Mouse (Mus musculus): ENCODE data around the gene Nufip2.
"Not testable (repeated sequence)": the region's sequence is repeated elsewhere in the genome, so short reads cannot be mapped to it uniquely, and the experiment has no call there.

Gene Nufip2

DNA sequence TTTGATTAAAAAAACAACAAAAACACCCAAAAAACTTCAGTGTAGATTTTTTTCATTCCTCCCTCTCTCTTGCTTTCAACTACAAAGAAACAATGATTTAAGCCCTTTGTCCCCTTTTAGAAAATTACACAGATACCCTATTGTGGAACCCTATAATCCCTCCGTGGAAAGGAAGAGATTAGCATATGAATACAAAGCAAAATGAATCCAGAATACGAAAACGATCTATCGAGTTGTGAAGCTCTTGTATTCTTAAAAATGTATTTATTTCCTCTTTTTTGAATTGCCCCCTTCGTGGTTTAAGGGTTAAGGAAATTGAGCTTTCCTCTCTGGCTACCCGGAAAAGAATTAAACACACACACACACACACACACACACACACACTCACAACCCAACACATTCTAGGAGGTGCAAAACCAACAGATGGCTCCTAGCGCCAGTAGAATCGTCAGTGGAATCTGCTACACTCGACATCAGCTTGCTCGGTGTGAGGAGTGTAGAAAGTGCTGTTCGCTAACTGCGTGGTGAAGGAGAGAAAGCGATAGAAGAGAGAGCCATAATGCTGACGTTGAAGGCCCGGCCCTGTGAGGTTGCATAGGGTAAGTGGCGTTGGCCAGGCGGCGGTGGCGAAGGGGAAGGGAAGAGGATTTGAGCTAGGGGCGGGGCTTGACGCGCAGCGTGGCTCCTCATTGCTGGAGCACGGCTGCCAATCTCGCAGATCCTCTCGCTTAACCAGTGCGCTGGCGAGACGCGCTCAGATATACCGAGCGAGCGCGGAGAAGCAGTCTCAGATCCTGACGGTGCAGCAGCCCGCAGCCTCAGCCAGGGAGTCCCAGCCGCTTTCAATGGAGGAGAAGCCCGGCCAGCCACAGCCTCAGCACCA is at the start of gene Nufip2:
Gene Nufip2, plus strand, starts transcription at position 773 of the 883 bp plus-strand sequence.
- peak; percentile 98 for ATAC-seq (ENCODE audit: insufficient number of reproducible peaks, low FRiP score, low TSS enrichment)

DNA sequence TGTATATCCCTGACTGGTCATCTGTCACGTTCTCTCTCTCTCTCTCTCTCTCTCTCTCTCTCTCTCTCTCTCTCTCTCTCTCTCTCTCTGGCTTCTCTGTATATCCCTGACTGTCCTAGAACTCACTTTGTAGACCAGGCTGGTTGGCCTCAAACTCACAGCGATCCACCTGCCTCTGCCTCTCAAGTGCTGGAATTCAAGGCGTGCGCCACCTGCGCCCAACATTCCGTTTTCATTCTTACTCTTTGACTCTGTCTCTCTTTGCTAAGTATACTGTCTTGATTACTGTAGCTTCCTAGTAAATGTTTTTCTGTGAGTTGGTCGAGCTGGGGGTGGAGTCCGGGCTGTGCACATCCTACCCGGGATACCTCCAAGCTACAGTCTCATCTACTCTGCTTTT is 44.6 kb upstream of the Nufip2 start:
- ATAC-seq (ENCODE audit: insufficient number of reproducible peaks, low FRiP score, low TSS enrichment), result no peak

DNA sequence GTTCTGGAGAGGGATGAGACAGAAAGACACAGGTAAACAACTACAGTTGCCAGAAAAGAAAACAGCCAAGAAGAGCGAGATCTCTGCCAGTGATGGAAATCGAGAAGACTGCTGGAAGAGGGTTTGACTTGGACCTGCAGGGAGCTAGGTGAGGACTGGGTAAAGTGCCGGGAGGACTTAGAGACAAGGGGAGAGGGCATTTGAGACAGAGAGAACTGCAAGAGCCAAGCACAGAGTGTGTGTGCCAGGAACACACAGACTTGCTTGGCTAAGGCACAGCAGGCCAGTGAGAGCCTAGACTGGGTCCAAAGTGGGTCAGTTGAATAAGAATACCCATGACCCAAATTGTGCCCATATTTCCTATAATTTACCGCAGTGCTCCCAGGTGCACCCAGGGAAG is 40.5 kb upstream of the Nufip2 start:
- peak; percentile 49; the same call in 1 of the 2 replicates for ATAC-seq (ENCODE audit: insufficient number of reproducible peaks, low FRiP score, low TSS enrichment)

DNA sequence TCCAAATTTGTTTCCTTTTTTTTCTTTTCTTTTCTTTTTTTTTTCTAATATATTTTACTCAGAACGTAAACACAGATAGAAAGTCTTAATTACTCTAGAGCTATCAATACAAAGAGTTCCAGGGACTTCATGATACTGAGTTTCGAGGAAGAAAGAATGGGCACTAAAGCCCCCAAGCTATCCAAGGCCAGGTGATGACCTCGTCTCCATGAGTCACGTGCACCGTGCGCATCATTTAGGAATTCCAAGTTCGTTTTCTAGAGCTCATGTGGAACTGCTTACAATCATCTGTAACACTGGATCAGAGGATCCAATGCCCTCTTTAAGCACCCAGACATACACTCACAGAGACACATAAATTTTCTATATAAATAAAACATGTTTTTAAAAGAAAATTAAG is 37.1 kb upstream of the Nufip2 start:
- no peak for ATAC-seq (ENCODE audit: insufficient number of reproducible peaks, low FRiP score, low TSS enrichment)

DNA sequence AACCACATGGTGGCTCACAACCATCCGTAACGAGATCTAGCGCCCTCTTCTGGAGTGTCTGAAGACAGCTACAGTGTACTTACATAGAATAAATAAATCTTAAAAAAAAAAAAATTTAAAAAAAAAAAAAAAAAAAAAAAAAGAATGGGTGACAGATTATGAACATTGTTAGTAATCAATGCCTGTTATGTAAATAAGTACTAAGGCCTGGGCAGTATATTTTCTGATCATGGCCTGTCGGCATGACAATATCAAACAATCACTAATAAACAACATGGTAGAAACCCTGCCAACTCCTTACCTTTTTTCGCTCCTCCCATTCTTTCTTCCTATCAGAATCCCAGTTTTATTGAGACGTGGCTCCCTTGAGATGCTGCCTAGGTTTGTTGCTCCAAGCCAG is 33.5 kb upstream of the Nufip2 start:
- ATAC-seq (ENCODE audit: insufficient number of reproducible peaks, low FRiP score, low TSS enrichment), result no peak

DNA sequence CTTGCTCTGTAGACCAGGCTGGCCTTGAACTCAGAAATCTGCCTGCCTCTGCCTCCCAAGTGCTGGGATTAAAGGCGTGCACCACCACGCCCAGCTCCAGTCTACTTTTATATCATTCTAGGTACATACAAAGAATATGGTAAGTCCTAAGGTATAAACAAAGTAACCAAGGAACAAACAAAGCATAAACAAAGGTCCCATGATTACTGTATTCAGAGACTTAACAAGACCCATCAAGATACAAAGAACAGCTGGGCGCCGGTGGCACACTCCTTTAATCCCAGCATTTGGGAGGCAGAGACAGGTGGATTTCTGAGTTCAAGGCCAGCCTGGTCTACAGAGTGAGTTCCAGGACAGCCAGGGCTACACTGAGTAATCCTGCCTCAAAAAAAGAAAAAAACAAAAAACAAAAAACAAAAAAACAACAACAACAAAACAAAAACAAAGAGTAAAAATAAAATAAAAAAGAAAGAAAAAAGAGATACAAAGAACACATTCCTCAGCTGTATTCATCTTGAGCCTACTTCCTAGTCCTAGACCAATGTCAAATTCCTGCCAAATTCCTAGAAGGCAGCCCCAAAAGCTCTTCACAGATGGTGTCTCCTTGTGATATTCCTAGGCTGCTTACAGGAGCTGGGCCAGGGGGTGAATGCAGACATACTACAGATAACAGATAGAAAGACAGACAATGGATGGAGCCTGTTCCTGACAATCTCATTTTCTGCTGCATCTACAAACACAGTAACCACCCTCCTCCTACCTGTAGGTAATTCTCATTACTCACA is 32.4 kb upstream of the Nufip2 start:
- ATAC-seq (ENCODE audit: insufficient number of reproducible peaks, low FRiP score, low TSS enrichment), result not testable (repeated sequence)

DNA sequence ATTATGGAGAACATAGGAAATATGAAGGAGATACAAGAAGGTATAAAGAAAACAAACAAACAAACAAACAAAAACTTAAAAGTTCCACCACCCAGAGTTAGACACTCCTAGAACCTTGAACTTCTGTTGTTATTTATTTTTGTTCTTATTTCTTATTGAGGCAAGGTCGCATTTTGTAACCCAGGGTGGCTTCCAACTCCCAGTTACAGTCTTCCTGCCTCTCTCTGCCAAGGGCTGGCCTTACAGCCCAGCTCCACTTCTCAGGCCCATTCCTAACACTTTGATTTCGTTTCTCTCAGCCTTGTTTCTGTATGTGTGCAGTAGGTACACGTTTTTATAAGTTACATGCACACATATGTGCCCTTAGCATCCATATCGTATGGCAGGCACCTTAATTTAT is 26.0 kb upstream of the Nufip2 start:
- no peak for ATAC-seq (ENCODE audit: insufficient number of reproducible peaks, low FRiP score, low TSS enrichment)

DNA sequence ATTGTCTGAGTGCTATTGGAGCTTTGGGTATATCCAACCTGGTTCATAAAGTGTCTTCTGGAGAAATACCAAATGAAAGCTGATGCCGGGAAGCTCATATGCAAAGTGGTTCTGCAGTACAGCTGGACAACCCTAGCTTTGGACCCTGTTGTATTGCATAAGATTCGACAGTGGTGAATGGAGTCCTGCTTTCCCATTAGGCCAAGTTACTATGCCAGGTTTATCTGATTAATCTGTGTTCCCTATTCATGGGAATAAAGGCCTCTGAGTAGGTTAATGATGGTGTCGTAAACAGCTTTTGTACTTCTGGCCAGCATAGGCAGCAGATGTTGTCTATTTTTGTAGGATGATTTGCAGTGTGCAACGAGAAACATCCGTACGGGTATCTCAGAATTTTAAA is 22.3 kb upstream of the Nufip2 start:
- no peak for ATAC-seq (ENCODE audit: insufficient number of reproducible peaks, low FRiP score, low TSS enrichment)

DNA sequence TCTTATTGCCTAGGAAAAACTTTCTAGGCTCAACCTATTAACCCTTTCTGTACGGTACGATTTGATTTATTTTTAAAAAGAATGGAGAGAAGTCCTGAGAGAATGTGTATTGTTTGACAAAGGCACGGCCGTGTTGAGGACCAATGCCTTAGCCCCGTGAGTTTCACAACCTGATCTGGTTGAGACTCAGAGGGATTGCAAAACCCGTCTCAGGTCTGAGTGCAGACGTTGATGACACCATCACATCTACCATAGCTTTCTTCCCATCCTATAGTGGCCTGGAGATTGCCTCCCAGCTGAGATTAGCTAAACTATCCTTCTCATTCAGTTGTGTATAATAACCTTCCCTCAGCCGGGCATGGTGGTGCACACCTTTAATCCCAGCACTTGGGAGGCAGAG is 21.9 kb upstream of the Nufip2 start:
- ATAC-seq (ENCODE audit: insufficient number of reproducible peaks, low FRiP score, low TSS enrichment), result no peak

DNA sequence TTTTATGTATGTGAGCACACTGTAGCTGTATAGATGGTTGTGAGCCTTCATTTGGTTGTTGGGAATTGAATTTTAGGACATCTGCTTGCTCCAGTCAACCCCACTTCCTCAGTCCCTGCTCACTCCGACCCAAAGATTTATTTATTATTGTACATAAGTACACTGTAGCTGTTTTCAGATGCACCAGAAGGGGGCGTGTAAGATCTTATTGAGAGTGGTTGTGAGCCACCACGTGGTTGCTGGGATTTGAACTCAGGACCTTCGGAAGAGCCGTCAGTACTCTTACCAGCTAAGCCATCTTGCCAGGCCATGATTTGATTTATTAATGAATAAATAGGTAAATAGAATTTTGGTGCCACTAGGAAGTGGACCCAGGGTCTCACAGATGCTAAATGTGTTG is 20.6 kb upstream of the Nufip2 start:
- not testable (repeated sequence) for ATAC-seq (ENCODE audit: insufficient number of reproducible peaks, low FRiP score, low TSS enrichment)

DNA sequence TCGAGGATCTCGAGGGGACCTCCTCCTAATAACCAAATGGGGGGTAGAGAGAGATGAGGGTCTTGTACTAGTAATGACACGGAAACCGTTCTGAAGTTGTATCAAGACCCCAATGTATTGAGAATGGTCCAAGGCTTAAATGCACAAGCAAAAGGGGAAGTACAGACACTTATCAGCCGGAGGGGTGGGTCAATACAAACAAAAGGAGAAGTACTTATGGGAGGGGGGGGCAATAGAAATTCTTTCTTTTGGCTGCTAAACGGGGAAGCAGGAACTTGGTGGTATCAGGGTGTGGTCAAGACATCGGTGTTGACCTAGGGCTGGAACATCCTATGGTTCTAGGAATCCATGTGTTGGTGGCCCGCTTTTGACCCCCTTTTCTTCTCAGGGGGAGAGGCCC is 19.2 kb upstream of the Nufip2 start:
- ATAC-seq (ENCODE audit: insufficient number of reproducible peaks, low FRiP score, low TSS enrichment), result not testable (repeated sequence)

DNA sequence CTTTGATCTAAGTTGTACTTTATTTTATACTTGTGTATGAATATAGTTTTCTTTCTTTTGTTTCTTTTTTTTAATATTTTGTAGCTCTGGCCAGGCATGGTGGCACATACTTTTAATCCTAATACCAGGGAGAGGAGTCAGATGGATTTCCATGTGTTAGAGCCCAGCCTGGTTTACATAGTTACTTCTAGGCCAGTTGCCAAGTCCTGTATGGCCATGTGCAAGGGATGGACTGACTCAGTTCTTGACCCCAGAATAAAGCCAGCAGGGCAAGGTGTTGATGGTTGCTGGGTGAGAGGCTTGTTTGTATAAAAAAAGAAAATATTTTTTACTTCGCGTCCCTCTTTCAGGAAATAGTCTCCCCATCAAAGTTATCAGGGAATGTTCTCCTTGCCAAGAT is 13.2 kb upstream of the Nufip2 start:
- no peak for ATAC-seq (ENCODE audit: insufficient number of reproducible peaks, low FRiP score, low TSS enrichment)

DNA sequence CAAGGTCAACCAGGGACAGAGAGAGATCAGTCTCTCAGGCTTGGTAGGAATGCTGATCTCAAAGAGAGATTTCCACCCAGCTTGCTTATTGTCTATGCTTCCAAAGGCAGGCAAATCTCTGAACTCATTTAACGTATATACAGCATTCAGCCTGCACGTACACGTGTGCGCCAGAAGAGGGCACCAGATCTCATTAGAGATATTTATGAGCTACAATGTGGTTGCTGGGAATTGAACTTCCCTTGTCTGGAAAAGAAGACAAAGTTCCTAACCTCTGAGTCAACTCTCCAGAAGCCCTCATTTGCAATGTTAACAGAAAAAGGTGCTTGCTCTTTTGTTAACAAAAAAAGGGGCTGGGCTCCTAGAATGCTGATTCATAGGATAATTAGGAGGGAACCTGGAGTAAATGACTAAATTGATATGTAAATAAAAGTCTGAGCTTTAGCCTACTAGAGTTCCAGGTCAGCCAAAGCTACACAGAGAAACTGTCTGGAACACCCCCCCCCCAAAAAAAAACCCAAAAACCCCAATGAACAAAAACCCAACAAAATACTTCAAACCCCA is 12.4 kb upstream of the Nufip2 start:
- ATAC-seq (ENCODE audit: insufficient number of reproducible peaks, low FRiP score, low TSS enrichment), result no peak

DNA sequence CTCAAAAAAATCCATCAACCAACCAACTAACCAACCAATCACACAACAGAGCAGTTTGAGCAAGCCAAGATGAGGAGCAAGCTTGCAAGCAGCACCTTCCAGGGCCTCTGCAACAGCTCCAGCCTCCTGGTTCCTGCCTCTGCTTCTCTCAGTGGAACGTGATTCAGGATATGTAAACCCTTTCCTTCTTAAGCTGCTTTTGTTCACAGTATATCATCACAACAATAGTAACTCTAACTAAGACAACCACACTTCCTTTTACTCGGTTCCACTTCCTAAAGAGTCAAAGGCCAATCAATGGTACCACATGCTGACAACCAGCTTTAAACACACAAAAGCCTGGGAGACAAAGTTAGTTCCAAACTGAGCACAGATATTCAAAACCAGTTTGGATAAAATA is 5.9 kb upstream of the Nufip2 start:
- no peak for ATAC-seq (ENCODE audit: insufficient number of reproducible peaks, low FRiP score, low TSS enrichment)

DNA sequence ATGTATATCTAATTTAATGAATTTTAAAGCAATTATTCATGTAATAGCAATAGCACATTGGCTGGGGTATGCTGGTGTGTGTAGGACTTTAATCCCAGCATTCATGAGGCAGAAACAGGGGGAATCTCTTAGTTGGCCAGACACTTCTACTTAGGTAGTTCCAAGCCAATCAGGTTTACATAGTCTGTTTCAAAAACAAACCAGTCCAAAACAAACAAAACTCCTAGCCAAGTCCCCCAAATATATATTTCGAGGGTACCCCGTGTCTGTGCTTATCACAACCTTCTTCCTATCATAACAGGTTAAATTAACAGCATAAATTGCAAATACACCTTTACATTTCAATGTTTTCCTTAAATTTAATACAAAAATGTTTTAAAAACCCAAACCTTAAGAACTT is 1.1 kb upstream of the Nufip2 start:
- ATAC-seq (ENCODE audit: insufficient number of reproducible peaks, low FRiP score, low TSS enrichment), result no peak

DNA sequence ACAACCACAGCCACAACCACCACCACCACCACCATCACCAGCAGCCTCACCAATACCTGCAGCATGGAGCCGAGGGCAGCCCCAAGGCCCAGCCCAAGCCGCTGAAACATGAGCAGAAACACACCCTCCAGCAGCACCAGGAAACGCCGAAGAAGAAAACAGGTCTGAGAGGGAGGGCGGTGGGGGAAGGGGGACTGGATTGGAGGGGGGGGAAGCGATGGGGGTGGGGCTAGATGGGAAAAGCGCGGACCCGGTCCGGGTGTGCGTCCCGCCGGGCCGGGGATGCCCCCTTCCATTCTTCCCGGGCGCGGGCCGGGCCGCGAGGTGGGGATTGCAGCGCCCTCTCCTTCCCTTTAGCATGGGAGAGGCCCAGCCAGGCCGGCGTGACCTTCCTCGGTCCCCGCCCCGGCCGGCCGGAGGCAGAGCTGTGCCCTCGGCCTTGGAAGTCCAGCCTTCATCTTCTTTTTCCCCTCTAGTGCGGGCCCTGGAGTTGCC is 438 bp downstream of the Nufip2 start:
- 0 out of 2 replicates have a peak, but pooled peaks have one; percentile 33 for ATAC-seq (ENCODE audit: insufficient number of reproducible peaks, low FRiP score, low TSS enrichment)

DNA sequence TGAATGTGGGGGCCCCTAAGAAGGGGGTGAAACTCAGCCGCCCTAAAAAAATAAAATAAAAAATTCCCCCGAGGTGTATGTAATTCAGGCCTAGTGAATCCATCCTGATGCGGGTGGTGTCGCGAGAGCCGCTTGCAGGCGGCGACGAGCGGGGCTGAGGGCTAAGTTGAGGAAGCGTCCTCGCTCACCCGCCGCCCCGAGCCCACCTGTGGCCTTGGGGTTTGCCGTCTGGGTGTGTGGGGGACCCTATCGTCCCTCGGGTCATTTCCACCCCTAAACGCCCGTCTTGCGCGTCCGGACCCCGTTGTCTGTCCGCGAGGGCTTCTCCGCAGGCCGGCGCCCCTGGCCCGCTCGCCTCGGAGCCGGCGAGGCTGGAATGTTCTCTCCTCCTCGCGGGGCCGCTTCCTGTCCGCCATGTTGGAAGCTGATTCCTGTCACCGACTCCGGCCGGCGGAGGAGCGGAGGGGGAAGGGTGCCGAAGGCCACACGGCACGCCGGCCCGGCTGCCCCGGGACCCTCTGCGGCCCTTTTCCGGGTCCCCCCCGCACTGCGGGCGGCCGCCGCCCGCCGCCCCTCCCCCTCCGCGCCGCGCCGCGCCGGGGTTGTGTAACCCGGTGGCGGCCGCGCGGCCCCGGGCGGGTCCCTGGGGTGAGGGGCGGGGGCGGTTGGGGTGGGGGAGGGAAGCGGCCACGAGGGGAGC is 1.0 kb downstream of the Nufip2 start:
- no peak for ATAC-seq (ENCODE audit: insufficient number of reproducible peaks, low FRiP score, low TSS enrichment)

DNA sequence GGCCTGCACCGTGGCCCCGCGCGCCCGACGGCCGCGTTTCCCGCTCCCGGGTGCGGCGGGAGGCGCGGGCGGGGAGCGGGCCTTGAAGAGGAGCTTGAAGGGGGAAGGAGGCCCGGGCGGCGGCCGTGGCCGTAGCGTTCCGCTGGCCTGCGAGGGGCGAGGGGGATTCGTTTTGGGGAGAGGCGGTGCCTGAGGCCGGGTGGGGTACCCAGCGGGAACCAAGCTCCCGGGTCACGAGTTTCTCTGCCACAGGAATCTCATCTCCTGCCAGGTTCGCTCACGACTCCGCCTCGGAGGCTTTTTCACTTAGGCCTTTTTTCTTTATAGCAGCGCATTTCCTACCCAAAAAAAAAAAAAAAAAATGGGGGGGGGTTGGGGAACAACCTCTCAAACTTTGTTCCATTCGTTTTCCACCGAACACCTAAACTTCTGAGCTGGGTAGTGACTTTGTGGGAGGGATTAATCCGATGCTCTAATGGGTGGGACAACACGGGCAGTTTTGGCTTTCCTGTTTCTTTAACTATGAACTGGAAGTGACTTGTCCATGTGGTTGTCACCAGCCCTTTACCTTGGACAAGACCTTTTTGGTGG is 1.7 kb downstream of the Nufip2 start:
- no peak for ATAC-seq (ENCODE audit: insufficient number of reproducible peaks, low FRiP score, low TSS enrichment)

DNA sequence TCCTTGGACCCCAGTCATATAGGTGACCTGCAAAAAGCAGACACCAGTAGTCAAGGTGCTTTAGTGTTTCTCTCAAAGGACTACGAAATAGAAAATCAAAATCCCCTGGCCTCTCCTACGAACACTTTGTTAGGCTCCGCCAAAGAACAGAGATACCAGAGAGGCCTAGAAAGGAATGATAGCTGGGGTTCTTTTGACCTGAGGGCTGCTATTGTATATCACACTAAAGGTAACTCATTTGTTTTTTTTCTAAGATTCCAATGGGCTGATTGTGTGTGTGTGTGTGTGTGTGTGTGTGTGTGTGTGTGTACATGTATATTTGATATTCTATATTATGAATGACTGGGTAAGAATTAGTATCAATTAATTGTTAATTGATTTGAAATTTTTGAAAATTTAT is 7.1 kb downstream of the Nufip2 start:
- ATAC-seq (ENCODE audit: insufficient number of reproducible peaks, low FRiP score, low TSS enrichment), result no peak

DNA sequence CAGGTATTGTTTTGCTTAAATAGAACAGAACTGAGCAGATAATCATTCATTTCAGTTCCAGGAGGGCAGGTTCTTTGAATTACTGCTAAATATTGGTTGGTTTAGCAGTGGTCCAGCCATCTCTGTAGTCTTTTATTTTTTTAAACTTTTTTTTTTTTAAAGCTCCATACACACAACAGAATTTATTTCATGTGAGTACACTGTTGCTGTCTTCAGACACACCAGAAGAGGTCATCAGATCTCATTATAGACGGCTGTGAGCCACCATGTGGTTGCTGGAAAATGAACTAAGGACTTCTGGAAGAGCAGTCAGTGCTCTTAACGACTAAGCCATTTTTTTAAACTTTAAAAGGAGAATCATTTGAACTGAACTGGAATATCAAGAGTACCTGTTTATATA is 11.3 kb downstream of the Nufip2 start:
- ATAC-seq (ENCODE audit: insufficient number of reproducible peaks, low FRiP score, low TSS enrichment), result no peak
